Mouse (Mus musculus) kidney, postnatal 10 days (tissue): ENCODE measurements around the gene Rrp9.

Source experiments
- DNase-seq: peaks from one replicate; pipeline ENCODE4 v3.0.0; 2021; ENCODE audit warnings: mixed read lengths

Rrp9 gene

DNA sequence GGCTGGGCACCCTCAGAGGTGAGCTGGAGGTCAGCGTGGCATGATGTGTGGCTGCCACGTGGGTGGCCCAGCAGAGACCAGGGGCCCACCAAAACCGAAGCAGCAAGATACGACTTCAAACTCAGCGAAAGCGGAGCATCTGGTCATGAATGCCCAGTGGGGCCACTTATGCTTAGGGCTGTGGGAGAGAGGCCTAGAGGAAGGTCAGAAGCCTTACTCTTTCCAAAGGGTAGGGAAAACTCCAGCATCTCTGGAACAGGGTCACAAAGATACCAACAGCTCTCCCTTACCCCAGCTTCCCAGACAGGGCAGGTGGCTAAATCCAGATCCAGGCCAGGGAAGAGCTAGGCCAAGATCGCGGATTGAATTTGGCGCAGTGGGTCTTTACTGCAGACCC is 18.6 kb upstream of the Rrp9 start:
- DNase-seq = no peak

DNA sequence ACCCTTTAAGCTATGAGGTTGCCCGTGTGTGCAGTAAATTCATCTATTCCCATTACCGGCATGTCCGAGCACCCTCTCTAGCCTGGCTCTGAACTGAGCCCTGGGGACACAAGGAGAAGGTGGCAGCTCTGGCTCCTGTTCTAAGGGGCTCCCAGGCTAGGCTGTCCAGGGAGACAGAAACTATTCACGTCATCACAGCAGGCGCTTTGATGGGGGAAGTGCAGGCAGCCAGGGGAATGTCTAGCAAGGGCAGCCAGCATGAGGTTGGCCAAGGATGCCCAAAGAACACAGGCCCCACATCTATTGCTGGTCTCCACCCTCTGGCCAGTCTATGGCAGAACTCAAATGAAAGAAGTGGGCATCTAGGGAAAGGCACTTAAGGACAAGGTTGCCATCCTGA is 17.8 kb upstream of the Rrp9 start:
- no peak for DNase-seq

DNA sequence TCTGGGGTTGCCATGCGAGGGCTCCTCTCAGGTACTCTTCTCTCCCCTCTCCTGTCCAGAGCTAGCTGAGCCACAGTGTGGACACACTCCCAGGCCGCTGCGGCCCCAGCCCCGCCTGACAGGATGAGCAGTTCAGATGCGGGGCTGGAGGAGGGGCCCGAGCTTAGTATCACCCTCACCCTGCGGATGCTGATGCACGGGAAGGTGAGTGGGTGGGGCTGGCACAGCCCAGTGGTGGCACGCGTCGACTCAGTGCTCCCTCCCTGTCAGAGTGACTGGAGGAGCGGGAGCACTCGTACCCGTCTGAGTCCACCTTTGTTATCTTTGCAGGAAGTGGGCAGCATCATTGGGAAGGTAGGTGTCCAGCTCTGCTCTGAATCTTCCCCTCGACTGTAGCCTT is 15.8 kb upstream of the Rrp9 start:
- DNase-seq = no peak

DNA sequence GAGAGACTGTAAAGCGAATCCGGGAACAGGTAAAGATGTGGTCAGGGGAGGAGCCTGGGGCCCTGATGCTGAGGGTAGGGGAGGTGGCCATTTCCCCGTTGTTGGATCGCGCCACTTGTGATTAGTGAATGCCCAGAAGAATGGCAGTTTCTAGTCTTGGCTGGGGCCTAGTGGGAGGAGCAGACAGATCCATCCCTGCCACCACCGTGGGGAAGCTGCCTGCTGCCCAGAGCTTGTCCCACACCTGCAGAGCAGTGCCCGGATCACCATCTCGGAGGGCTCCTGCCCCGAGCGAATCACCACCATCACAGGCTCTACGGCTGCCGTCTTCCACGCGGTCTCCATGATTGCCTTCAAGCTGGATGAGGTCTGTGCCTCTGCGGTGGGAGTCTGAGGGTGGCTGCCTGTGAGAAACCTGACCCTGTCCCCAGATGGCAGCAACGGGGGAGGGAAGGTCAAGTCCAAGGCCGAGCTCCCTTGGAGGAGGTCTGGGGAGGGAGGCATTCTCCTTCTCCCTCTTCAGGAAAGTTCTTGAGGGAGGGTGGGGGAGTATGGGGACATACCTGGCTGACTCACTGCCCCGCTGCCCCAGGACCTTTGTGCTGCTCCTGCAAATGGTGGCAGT is 15.2 kb upstream of the Rrp9 start:
- no peak for DNase-seq

DNA sequence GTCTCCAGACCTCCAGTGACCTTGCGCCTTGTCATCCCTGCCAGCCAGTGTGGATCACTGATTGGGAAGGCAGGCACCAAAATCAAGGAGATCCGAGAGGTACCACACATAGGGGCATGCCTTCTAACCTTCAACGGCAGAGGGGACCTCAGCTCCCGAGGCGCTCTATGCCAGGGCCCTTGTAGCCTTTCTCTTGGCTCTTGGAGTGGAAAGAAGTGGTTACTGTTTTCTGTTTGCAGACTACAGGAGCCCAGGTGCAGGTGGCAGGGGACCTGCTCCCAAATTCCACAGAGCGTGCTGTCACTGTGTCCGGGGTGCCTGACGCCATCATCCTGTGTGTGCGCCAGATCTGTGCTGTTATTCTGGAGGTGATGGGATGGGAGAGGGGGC is 14.7 kb upstream of the Rrp9 start:
- no peak for DNase-seq

DNA sequence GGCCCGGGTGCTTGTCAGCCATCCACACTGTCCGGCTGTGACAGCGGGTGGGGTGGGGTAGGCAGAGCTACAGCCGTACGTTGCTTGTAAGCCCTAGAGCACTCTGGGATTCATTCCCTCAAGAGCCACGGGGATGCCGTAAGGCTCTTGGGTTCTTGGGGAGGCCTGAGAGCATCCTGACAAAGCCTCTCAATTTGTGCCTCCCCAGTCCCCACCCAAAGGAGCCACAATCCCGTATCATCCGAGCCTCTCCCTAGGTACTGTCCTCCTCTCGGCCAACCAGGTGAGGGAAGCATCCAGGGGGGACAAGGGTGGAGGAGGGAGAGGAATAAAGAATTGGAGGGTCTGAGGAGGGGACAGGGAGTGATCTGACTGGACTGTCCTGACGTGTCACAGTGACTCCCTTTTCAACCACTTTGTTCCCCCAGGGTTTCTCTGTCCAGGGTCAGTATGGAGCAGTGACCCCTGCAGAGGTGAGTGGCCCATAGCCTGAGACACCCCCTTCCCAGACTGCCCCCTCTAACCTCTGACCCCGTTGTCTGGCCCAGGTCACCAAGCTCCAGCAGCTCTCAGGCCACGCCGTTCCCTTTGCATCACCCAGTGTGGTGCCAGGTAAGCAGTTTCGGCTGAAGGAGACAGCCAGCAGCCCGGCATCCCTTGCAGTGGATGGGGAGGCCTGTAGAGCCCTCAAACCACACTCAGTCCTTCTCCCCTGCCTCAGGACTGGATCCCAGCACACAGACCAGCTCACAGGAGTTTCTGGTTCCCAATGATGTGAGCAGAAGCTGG is 13.9 kb upstream of the Rrp9 start:
- DNase-seq = no peak

DNA sequence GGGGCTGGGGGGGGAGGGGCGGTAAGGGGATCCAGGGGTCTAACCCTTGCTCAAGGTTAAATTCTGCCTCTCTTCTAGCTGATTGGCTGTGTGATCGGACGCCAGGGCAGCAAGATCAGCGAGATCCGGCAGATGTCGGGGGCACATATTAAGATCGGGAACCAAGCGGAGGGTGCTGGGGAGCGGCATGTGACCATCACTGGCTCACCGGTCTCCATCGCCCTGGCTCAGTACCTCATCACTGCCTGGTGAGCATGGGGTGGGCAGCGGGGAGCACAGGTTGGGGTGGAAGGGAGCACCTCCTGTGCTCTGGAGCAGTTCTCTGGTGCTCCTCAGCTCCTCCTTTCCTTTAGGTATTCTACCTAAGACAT is 13.3 kb upstream of the Rrp9 start:
- no peak for DNase-seq

DNA sequence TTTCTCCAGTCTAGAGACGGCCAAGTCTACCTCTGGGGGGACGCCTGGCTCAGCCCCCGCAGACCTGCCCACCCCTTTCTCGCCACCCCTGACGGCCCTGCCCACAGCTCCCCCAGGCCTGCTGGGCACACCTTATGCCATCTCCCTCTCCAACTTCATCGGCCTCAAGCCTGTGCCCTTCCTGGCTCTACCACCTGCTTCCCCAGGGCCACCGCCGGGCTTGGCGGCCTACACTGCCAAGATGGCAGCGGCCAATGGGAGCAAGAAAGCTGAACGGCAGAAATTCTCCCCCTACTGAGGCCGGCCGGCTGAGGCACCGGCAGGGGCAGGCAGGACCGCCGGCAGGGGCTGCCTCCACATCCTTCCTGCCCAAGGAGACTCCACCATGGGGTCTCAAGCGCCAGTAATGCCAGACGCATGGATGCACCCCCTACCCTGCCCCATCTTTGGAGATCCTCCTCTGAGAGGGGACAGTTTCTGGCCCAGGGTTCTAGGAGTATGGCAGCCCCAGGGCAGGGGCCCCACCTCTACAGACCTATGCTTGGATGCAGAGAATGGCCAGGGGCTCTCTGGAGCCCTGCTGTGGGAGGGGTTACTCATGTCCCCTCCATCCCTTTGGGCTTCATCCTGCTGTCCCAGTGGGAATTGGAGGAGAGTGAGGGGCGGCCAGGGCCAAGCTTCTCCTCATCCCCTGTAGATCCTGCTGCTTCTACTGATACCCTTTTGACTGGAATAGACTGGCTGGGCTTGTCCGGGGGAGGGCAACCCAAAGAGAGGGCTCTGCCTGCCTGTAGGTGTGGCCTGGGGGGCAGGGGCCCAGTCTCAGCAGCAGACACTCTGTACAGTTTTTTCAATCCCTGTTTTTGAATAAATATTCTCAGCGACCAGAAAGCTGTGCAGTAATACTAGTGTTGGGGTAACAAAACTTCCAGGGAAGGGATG is 12.4 kb upstream of the Rrp9 start:
- DNase-seq = no peak

DNA sequence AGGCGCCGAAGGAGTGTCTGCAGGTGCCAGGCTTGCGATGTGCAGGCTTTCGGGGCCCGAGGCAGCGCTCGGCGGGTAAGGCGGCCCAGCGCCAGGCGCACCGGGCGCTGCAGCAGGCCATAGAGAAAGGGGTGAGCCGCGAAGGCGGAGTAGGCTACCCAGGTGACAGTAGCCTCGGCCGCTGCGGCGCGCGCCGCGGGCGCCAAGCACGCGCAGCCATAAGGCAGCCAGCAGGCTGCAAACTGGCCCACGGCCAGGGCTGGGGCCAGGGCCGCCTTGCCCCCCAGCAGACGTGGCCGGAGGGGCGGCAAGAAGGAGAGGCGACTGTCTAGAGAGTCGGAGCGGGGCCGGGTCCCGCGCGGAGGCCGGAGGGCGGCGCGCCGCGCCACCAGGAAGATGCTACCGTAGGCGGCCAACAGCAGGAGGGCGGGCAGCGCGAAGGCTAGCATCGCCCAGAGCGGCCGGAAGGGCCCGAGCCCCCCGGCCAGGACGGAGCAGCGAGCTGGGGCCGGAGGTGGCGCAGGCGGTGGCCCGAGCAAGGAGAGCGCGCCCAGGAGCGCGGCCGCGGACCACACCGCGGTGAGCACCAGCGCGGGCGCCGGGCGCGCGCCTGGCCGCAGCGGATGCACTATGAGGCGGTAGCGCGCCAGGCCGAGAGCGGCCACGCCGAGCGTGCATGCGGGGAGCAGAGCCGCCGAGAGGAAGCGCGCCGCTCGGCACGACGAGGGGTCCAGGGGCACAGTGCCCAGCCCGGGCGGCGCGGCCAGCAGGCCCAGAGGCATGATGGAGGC is 10.8 kb upstream of the Rrp9 start:
- DNase-seq = peak; percentile 81

DNA sequence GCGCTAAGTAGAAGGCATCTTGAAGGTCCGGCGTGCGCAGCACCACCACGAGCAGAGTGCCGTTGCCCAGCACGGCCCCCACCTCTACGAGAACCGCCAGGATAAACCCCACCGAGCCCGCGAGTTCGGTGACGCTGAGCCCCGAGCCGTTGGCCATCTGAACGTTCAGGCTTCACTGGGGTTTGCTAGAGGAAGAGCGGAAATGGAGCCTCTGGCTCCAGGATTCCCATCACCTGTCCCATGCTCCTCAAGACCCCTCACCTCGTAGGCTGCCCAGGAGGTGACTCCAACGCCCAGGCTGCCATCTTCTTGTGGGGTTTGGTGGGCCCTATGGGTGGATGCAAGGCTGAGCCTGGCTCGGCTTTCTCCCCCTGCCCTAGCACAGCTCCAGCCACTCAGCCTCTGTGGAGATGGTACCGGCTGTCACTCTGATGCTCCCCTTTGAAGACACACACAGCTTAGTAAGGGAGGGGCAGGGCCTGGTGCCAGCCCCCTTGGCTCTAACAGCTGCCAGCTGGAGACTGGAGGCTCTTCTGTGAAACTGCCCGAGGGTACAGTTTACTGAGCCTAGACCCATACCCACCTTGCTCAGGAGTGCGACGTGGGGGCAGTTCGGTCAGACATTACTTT is 10.1 kb upstream of the Rrp9 start, which contains the start of gene Gpr62:
Gpr62 (minus strand) TSS at position 368 of the 630 bp plus-strand sequence.
- no peak for DNase-seq

DNA sequence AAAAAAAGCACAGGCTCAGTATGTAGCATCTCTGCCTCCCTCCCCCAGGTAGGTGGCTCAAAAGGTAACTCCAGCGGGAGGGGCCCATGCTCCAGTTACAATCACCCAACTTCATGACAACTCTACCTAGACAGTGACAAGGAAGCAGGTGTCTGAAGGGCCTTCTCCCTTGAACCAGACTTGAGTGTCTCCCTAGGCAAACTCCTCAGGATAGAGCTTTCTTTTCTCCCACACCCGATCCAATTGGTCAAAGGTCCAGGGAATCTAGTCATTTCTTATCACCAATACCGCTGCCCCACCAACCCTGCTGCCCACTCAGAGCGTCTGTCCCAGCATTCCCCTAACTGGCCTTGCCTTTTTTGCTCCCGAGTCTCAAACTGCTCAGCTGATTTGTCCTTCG is 9.0 kb upstream of the Rrp9 start:
- no peak for DNase-seq

DNA sequence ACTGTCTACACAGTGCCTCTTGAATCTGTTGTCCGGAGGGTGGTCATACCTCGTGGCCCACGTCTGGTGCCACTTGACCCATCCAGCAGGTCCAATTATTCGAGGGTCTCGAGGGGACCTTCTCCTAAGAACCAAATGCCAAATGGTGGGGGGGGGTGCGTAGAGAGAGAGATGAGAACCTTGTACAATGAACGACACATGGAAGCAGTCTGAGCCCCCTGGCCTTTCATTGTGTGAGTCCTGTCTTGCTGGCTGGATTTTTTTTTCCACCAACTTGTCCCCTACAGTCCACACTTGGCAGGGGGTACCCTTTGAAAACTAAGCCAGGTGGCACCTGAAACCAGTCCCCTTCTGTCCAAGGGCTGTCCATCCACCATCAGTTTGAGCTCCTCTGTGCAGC is 8.0 kb upstream of the Rrp9 start:
- no peak for DNase-seq

DNA sequence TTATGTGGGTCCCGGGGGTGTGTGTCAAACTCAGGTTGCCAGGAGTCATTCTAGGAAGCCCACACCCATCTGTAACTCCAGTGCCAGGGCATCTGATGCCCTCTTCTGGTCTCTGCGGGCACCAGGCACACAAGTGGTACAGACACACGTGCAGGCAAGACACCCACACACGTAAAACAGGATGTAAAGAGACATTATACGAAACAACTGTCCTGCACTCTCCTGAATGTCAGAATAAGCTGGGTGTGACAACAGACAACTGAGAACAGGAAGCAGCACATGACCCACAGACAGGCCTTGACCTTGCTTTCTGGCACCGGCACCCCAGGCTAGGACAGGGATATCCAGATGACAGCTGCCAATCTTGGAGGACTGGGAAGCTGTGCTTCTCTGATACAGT is 6.4 kb upstream of the Rrp9 start:
- DNase-seq = no peak

DNA sequence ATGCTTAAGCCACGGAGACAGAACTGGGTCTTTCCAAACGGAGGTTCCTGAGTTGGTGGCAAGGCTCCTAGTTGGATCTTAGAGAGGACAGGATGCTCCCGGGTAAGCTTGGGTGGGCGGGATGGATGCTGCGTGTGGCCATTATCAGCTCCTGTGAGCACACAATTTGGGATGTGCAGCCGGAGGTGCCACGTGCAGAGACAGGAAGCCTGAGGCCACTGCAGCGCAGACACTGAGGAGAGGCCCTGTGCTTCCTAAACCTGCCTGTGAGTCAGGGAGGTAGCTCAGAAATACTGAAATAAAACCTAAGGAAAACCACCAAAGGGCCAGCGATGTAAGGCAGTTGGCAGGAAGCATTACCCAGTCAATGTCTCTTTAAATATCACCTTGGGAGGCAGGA is 6.0 kb upstream of the Rrp9 start:
- DNase-seq = no peak

DNA sequence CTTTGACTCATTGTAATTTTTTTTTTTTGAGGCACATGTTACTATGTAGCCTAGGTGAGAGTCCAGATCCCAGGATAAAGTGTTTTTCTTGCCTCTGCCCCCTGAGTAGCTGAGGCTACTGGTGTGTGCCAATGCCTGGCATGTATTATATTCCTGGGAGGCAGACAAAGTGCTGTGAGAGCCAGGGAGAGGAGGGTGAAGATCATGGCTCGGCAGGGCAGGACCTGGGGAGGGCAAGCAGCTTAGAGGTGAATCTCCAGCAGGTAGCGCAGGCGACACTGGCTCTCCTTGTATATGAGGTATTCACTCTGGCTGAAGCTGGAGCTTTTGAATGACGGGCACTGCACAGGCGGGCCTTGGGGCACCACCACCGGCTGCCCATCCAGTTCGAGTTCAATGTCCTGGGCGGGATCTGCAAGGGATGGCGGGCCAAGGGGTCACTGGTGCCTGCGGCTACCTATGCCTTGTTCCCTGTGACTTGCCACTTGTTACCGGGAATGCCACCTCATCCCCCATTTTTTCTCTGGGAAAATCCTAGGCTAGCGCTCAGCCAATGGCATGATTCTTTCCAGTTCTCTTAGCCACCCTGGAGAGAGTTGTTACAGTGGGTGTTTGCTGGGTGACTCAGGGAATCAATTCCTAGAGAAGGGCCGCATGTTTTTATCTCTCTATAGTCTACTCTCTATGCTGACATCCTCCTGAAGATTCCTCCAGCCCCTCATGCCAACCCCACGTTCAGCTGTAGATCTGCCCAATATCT is 4.6 kb upstream of the Rrp9 start:
- no peak for DNase-seq

DNA sequence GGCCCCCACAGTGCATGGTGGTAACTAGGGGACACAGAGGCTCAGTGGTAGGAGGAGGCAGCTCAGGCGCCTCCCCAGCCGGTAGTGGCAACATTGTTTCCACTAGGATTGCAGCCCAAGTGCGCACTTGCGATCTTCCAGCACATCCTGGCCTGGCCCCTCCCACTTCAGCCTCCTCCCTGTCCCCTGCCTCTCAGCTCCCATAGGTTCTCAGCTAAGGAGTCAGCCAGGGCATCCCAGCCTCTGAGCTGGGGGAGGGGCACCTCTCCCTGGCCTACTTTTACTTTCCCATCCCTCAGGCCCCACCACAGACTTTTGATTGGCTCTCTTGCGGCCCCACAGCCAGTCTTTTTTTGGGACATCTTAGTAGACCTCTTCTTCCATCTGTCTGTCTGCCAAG is 3.9 kb upstream of the Rrp9 start:
- DNase-seq = peak; percentile 84

DNA sequence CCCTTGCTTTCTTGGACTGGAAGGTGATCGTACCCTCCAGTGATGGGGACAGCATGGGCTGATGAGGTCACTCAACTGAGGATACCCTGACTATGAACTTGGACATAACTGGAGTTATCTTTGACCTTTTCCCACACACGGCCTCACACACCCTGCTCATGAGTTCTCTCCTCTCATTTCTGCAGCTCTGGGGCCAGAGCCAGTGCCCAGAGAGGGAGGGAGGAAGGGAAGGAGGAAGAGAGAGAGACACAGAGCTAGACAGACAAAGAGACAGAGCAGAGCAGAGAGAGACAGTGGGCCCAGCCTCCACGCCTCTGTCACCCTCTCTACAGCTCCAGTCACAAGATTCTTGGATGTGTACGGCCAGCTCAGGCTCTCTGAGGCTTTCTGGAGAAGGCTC is 3.4 kb upstream of the Rrp9 start:
- peak; percentile 20 for DNase-seq

DNA sequence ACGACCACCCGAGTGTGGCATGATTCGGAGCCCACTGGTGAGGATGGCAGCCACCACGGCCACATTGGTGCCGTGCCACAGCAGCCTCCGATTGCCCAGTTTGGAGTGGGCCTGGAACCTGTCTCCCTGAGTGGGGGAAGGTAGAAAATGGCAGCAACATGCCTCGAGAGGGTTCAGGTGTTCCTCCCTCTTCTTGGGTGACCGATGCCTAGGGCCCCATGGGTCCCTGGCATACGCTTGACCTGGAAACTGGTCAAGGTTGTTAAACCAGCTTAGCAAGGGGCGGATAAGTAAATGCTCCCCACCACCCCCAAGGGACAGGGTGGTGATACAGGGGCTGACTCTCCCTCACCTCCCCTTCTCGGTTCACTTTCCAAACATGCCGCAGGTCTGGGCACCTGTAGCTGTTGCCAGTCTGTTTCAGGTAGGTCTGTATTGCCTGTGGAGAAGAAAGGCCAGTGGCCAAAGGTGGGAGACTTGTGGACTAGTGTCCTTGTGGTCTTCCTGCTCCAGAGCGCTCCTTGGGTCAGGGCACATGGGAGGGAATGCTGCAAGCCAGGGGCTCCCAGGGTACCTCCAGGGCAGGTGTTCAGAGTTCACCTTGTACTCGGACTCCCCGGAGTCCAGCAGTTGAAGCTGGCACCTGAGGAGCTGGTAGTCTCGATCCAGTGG is 2.5 kb upstream of the Rrp9 start:
- peak; percentile 26 for DNase-seq

DNA sequence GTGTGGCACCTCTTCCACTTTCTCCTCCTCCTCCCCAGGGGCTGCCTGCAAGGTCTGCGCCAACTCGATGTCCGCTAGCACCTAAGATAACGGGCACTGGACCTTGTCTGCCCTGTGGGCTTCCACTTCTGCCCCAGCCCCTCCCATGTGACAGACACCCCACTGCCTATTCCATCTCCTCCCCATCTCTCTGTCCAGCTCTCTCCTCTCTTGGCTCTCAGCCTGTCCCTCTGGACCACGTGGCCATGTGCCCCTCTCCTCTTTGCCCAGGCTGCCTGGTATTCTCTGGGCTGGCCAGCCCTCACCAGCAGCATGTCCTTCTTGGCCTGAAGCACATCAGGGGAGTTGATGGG is 2.0 kb upstream of the Rrp9 start:
- DNase-seq = peak; percentile 24

DNA sequence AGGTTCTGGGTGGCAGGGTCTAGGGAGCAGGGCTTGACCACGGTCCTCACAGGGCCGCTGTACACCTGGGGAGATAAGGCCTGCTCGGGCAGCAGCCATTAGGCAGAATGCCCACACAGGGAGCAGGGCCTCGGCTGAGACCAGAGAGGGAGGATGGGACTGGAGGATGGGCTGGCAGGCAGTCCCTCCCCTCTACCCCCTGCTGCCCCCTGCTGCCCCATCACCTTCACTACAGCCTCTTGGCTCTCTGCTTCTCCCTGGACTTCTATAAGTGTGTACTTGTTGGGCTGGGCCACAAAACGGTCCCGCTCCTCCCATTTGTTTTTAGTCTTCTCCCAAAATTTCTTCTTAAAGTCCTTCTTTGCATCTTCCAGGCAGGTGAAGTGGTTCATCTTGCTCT is 1.3 kb upstream of the Rrp9 start:
- DNase-seq = peak; percentile 84

DNA sequence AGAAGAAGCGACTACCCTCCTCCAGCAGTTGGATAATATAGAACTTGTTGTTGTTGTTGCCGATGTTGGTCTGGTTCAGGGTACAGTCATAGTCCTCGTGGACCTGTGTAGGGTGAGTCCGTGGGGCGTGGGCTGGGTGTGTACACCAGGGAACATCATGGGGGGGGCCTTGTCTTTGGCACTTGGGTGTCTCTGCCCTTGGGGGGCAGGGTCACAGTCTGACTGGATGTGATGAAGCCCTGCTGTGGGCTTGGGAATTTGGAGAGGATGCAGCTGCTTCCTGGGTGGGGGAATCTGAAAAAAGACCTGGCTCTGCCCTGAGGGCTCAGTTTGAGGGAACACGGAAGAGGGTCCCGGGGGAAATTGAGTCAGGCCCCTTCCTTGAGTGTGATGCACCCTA is 717 bp upstream of the Rrp9 start:
- peak; percentile 60 for DNase-seq
